Mouse (Mus musculus) bone marrow, adult 2 months (tissue): Measurements from ENCODE around the gene Ciita.

Experiments used
- CTCF ChIP-seq: fragments of 200-500 bp; IDR thresholded peaks from 2 replicates; pipeline ENCODE4 v1.5.1; 2011; ENCODE audit warnings: low read length, control low read depth; ENCODE audit not compliant: control insufficient read depth, insufficient read depth
- POLR2A ChIP-seq: fragments of 200-500 bp; IDR thresholded peaks from 2 replicates; pipeline ENCODE4 v1.6.1; 2011; ENCODE audit warnings: low read depth, mild to moderate bottlenecking, control low read depth, low read length, borderline replicate concordance; ENCODE audit not compliant: control insufficient read depth

DNA sequence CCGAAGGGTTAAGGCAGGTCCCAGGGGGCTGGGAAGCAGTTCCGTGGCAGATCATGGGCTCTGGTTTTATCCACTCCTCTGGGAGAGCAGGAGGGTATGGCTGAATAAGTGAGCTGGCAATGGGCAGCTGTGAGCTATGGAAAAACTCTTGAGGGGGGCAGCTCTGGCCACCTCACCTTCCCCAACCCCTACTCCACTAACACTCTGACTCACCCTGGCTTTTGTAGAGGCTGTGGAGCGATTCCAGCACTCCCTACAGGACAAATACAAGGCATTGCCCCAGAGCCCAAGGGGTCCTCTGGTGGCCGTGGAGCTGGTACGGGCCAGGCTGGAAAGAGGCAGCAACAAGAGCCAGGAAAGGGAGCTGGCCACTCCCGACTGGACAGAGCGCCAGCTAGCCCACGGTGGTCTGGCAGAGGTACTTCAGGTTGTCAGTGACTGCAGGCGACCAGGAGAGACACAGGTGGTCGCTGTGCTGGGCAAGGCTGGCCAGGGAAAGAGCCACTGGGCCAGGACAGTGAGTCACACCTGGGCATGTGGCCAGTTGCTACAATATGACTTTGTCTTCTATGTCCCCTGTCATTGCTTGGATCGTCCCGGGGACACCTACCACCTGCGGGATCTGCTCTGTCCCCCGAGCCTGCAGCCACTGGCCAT is 30.7 kb downstream of the Ciita start:
- TF ChIP-seq CTCF: no peak
- TF ChIP-seq POLR2A: no peak
